Mouse (Mus musculus) kidney, adult 9 months (tissue): ENCODE results near the gene St7.

Experiments used
- DNase-seq: peaks from one replicate; pipeline ENCODE4 v3.0.0; 2022

The St7 gene

DNA sequence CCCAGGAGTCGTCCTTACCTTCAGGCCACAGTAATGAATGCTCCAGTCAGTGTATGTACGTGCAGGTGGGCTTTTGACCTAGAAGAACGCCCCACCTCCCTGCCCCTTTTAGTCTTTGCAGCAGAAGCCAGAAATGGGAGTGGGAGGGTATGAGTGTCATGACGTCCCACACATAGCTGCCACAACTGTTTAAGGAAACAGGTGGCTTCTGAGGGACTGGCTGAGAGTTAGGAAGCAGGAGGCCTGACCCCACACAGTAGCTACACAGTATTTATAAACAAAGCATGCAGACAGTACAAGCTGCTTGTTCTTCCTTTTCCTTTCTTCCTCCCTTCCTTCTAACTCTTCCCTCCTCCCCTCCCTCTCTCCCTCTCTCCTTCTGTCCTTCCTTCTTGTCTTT, 135.6 kb downstream of the St7 start:
- no peak for DNase-seq

DNA sequence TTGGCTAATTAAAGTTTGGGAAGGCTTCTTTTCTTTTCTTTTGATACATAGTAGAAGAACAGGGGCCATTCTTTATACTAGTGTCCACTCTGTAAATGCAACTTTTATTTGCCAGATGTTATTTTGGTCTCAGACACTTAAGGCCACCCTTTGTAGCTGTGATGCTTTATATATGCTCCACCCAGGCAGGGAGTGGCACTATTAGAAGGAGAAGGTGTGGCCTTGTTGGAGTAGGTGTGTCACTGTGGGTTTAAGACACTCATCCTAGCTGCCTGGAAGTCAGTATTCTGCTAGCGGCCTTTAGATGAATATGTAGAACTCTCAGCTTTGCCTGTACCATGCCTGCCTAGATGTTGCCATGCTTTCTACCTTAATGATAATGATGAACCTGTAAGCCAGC, 137.2 kb downstream of the St7 start:
- no peak for DNase-seq

DNA sequence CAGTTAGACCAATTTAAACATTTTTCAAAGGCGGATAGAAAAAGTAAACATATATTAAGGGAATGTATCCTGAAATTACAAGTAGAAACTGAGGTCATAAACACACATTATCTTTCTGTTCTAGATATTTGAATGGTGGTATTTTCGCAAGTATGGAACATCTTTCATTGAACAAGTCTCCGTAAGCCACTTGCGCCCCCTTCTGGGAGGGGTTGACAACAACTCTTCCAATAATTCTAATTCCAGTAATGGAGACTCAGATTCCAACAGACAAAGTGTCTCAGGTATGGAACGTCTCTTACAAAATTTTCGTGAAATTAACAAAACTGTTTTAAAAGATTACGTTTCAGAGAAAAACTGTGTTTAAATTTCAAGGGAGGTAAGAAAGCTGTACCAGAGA, 141.8 kb downstream of the St7 start:
- DNase-seq, result peak; percentile 73

DNA sequence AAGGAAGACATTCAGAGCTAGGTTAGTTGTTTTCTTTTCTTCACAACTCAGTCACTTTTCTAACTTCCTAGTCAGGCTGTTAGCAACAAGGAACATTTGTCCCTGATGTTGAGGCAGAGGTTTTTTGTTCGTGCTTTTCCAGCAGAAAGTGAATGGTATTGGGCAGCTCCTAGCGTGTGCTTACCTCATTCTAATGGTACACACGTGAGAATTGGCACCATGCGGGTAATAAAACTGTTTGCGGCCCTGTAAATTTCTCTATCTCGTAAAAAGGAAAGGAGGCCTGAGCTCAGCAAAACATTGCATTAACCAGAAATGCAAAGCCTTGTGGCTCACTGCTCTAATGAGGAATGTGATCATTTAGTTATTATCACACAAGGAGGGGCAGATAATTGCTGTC, 143.0 kb downstream of the St7 start:
- DNase-seq, result no peak

DNA sequence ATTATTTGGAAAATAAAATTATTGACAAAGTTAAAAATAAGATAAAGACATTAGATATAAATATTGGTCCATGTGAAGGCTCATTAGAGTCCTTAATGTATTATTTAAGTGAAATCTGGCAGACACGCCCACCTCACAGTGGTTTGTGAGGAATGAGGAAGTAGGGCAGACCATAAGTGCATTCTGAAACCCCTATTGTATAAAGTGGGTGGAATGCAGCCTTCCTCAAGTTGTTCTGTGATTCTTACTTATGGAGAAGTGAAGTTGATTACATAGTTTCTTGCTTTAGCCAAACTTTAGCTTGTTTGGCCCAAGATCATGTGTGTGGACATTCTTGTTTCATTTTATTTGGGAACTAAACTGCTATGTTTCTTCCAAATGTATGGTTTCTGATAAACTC, 144.9 kb downstream of the St7 start:
- DNase-seq, result no peak

DNA sequence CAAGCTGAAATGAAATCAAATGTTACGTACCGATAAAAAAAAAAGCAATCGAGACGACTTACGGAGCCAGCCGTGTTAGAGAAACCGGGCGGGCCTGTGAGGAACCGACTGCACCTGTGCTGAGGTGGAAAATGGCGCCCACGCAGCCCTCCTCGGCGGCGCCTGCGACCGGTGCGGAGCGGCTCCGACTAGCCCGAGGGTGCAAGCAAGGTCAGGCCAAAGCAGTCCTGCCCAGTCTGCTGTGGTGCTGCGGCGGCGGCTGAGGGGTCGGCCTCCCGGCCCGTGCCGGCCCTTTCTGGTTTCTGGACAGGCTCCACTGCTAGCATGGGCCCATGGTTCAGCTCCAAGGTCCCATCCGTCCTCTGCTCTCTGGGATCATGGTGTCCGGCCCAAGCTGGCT, 147.7 kb downstream of the St7 start:
- DNase-seq, result no peak

DNA sequence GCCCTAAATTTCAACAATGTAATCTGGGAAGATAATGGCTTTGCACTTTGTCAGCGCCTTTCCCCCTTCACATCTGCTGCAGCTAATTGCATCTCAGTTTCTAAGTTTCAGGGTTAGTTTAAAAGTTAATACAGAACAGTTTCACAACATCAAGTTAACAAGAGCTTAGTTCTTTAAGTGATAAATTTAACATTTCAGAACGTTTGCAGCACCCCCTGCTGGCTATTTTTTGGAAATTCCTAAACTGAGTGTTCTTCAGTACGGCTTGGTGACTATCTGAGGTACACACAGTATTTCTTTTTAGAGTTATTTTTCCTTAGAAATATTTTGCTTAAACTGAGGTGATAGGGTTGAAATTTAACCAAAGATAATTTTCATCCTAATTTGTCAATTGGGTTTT, 150.0 kb downstream of the St7 start:
- DNase-seq, result peak; percentile 62

DNA sequence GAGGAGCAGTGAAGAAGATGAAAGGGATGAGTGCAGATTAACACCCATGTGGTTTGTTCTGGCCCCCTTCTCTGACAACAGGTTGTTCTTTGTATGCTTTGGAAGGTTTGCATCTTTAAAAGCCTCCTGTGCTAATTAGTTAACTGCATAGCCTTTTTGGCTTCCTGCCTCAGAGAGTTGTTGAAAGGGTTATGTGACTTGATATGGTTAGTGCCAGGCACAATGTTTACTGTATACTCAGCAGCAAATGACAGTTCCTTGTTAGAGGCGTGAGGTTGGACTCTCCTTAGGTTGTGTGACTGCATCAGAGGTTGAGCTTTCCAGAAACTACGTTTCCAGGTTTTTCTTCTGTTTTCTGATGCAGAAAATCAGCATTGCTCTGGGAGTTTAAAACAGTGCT, 158.6 kb downstream of the St7 start:
- DNase-seq, result no peak

DNA sequence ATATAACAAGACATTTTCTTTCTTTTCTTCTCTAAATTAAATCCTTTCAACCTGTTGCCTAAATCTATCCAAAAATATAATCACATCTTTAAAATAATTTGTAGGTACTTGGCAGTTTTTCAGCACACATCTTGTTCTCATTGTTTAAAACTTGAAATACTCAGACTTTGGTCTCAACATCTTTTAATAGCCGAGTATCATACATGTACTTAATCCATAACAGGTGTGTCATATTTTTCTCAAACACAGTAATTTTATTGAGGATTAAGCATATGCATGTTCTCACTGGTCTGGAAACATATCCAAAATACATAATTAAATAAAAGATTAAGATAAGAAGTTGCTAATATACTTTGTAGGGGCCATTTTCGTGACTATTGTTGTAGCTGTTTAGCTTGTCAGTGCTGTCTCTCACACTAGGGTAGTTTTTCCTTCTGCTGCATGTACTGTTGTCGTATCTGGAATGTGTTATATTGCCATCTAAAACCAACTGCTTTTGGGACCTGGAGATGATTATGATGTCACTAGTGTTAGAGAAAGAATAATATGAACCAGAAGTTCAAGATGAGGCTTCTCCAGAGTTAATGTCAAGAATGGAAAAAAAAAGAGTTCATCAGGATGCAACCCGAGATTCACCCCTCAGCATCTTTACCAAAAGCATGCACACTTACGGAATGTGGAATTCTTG, 161.0 kb downstream of the St7 start:
- no peak for DNase-seq

DNA sequence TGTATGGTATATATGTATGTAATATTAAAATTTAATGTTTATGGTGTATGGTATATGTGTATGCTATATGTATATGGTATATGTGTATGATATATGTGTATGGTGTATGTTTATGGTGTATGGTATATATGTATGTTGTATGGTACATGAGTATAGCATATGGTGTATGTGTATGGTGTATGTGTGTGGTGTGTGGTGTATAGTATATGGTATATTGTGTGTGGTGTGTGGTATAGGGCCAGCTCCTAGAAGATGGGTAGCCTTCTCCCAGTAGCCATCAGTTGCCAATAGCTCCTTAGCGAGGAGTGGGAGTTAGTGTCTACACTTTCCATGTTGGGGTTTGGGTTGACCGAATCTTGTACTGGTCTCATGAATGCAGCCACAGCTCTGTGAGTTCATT, 162.9 kb downstream of the St7 start:
- DNase-seq, result no peak

DNA sequence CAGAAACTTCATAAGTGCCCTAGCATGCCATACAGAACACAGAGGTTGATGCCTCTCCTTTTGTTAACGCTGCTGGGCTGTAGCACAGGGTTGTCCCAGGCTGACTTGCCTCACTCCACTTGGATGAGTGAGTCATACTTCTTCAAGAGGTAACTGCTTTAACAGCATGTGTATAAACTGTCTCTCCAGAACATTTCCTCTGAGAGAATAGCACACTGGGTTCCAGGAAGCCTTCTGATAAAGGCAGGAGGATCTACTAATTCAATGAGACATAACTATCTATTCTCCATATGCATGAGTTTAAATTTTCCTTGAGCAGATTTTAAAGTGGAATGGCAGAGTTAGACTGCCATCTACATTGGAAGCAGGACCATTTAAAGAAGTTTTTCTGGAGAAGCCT, 166.8 kb downstream of the St7 start:
- no peak for DNase-seq

DNA sequence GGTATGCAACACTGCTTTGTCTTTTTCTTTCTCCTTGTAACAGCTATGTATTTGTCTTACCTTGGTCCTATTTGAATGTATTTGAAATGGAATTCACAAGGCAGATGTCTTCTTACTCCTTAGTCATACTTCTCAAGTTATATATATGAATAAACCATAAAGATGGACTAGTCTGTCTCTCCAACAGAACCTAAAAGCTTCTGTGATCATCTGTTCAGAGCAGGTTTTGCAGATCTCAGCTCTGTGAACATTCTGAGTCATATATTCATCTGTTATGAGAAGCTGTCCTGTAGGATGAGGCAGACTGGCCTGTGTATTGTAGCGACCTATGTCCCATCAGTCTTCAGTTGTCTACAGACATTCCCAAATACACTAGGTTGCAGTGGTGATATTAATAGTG, 167.7 kb downstream of the St7 start:
- DNase-seq, result no peak

DNA sequence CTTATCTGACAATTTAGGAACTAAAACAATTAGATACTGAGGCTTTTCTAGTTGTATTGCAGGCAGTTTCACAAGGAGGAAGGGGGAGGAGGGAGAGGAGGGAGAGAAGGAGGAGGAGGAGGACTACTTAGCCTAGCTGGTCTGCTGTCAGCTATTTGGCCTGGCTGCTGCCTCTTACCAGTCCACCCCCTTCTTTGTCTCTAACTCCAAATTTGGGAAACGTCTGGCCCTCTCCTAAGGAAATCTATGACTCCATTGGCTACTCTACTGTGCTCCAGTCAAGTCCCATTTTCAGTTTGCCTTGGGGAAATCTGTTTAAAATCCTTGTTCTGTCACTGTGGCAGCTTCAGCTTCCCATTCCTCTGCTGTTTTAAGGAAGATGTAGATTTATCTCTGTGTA, 175.1 kb downstream of the St7 start:
- DNase-seq, result no peak

DNA sequence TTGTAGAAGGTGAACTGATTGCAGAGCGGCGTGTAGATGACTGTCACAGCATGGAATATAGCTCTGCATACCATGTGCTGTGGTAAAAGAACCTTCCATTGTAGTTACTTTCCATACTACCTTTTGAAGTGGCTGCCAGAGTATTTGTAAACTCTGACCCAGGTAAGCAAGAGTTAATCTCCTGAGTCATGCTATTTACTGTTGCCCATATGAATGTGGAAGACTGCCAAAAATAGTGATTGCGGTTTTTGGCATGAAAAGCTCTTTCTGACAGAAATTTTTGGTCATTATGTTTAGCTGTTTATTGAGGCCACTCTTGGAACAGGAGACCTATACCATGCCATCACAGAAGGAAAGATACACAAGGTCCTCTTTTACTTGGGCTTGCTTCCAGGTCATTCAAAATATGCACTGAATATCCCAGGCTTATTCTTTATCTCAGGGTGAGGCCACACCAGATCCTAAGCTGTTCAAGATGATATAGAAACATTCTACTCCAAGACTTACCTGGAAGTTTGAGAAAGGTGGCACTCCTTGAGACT, 179.2 kb downstream of the St7 start:
- no peak for DNase-seq

DNA sequence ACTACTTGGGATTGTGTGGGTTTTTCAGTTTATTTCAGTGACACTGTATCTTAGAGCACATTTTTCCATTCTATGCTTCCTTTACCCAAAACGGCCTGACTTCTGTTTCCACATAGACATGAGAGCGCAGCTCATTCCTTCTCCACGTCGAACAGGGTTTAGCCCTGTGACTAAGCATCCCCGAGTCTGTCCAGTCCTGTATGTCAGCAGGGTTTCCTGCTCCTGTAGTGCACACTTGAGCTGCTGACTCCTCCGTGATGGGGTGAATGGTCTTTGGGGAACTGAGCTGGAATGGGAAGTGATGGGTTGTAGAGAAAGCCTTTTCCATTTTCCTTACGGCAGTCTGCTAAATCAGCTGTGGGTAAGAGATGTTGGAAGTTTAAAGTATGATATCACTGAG, 182.9 kb downstream of the St7 start:
- no peak for DNase-seq

DNA sequence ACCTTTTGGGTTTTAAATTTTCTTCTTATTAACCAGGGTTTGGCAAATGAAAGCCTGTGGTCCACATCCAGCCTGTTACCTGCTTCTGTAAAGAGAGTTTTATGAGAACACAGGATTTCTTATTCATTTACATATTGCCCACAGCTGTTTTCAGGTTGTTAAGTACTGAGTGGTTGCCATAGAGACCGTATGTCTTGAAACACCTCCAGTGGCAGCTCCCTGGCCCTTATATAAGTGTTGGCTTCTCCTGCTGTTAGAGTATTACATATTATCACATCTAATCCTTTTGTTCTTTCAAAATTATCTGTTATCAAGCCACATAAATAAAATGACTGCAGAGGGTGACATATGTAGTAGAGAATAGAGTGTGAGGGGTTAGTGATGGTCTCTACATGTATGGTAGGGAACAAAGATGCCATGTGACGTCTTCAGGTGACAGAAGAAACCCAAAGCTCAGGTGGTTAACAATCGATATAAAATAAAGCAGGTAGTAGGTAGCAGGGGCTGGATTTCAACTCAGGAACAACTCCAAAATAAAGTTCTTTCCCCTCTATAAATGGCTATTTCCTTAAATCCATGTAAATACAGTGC, 183.4 kb downstream of the St7 start:
- peak; percentile 19 for DNase-seq

DNA sequence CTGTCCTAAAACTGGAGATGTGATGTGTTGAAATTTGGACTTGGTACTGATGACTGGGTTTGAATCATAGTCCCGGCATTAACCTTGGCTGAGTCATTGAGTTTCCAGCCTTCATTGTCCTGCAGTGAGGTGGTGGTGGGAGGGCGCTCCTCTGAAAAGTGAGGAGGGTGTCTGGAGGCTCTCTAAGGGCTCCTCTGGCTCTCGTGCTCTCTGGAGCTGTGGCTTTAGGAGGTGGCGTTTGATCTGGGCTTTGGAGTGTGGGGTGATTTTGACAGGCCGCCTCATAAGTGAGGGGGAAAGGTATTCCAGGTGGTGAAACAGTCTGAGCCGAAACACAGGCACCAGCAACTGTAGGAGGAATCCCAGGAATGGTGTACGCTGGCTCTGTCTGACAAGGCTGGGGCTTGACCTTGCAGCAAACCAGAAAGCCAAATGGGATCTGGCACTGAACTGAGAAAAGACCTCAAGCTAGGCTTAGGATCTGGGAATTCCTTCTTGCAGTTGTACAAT, 184.0 kb downstream of the St7 start:
- DNase-seq, result no peak

DNA sequence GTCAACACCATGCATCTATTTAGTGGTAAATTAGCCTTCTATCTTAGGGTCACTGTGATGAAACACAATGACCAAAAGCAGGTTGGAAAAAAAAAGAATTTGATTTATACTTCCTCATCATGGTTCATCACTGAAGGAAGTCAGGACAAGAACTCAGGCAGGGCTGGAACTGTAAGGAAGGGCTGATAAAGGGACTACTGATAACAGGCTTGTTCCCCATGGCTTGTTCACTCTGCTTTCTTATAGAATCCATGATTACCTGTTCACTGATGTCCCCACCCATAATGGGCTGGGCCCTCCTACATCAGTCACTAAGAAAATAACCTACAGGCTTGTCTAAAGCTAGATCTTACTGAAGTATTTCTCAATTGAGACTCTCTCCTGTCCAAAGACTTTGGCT, 190.2 kb downstream of the St7 start:
- DNase-seq, result no peak

DNA sequence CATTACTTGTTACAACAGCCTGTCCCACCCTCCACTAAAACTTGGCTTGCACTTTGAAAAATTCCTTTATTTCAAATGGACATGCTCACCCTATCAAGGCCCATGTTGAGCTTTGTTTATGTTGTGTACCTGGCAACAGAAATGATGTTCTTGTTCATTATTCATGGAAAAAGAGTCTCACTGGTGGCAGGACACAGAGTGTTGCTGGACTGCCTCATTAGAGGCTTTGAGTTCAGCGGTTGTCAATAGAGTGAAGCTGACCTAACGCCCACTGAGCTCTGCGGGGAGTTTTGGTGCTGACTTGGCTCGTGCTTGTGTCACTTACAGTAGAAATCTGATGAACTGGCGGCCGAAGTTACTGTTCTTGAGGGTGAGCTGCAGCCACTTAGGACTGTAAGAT, 195.0 kb downstream of the St7 start:
- no peak for DNase-seq

DNA sequence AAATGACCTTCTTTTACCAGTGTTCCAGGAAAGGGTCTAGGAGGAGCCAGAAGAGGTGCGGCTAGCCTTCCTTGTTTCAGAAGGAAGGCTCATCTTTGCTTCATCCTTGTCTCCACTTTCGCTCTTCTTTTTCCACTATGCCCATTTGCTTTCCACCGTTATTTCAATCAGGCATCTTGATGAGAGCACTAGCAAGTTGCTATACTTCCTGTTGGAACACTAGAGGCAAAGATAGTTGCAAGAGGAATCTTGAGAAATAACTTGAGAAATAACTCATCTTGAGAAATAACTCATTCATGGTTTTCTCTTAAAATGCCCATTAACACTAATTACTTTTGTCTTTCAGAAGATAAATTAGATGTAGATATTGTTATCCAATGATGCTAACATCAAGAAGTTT, 202.8 kb downstream of the St7 start:
- no peak for DNase-seq

DNA sequence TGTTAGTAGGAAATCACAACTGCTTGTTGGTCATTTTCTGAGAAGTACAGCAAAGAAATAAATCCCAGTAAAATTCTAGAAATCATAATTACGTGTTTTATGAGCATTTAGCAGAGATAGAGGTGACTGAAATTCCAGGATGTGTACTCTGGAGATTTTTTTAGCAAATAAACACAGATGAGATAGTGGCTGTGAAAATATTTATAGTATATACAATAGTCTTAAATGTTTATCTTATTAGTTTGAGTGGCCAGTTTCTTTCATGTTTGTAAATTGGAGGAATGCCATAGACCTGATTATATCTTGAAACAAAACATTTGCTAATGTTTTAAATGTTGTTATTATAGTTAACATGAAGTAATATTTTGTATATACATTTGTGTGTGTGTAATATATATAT, 205.8 kb downstream of the St7 start:
- DNase-seq, result no peak

DNA sequence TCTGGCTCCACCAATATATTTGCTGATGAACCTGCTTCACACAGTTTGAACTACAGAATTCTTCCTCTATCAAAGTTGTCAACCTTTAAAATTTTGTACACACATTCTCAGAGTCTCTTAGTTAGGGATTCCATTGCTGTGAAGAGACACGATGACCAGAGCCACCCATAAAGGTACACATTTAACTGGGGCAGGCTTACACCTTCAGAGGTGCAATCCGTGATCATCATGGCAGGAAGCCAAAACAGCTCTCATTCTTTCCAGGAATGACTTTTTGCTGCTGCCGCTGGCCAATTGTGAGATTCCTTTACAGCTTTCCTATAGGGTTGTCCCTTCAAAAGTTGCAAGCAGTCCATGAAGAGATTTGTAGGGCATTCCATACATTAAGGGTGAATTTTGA, 210.6 kb downstream of the St7 start:
- no peak for DNase-seq

DNA sequence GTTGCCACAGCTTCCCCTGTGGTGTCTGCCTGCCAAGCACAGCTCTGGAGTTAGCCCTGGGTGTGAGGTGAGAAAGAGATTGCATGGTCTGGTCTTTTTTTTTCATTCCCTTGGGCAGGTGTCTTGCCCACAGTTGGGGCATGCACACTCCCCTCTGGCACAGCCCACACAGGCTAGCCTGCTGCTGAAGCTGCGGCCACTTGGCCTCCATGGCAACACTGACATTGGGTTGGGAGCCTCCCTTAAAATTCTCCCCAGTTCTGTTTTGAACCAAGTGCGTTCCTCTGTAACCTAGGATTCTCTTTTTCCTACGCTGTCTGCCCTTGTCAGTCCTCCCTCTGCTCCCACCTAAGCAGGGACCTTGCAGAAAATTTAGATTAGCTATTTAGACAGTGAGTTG, 213.0 kb downstream of the St7 start:
- no peak for DNase-seq

DNA sequence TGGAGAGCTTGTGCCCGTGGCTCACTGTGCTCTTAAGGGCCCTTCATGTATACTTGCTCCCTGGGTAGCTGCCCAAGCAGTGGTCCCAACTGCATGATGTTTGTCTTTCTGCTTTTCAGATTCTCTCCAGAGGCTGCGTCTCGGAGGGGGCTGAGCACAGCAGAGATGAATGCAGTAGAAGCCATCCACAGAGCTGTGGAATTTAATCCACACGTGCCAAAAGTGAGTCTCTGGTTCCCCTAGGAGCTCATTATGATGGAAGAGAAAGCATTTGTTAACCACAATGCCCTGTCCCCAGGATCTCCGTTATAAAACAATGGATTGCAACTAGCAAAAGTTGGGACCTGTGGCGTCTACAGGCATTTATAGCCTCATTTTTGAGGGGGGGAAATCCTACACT, 213.6 kb downstream of the St7 start:
- DNase-seq, result no peak

DNA sequence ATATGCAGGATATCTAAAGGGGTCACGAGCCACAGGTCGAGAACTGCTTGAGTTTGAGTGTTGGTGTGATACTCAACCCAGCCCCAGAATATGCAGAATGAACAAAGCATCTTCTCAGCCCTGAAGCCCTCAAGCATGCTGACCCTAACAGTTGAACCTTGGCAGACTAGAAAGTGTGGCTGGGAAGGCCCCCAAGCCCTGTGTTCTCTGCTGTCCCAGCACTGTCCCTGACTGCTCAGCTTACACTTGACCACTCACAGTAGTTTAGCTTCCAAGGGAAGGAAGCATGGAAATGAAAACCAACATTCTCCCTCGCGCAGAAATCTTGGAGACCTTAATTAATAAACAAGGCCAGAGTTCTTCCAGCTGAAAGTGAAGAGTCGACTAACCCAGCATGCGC, 219.6 kb downstream of the St7 start:
- no peak for DNase-seq
